Mouse (Mus musculus) embryonic facial prominence, embryonic 13.5 days (tissue): ENCODE results near the gene Tmem132d. TPM values are rescaled to one million over a fixed set of nuclear protein-coding genes. Genes with fewer than 3 reads are reported as not detected.

Experiments used
- ATAC-seq: fragments of 200-750 bp; cut with Nextera tagmentation; 2 replicates; pipeline ENCODE4 v1.8.0; 2017; ENCODE audit warnings: low read depth; ENCODE audit not compliant: insufficient number of reproducible peaks, insufficient read depth, low FRiP score, low TSS enrichment
- H3K27ac ChIP-seq: fragments of 300-500 bp; sonication (generic); 2 replicates; pipeline ENCODE4 v1.5.1; 2015; ENCODE audit warnings: moderate library complexity, mild to moderate bottlenecking, inconsistent platforms
- H3K27me3 ChIP-seq: fragments of 300-500 bp; sonication (generic); 2 replicates; pipeline ENCODE4 v1.6.1; 2015; ENCODE audit warnings: mild to moderate bottlenecking, inconsistent platforms
- H3K36me3 ChIP-seq: fragments of 300-500 bp; sonication (generic); 2 replicates; pipeline ENCODE4 v1.6.1; 2015; ENCODE audit warnings: mild to moderate bottlenecking, inconsistent platforms
- H3K4me1 ChIP-seq: fragments of 300-500 bp; sonication (generic); 2 replicates; pipeline ENCODE4 v1.6.1; 2015; ENCODE audit warnings: inconsistent platforms
- H3K4me2 ChIP-seq: fragments of 300-500 bp; sonication (generic); 2 replicates; pipeline ENCODE4 v1.6.1; 2015; ENCODE audit warnings: moderate library complexity, mild to moderate bottlenecking, inconsistent platforms
- H3K4me3 ChIP-seq: fragments of 300-500 bp; sonication (generic); 2 replicates; pipeline ENCODE4 v1.5.1; 2015; ENCODE audit warnings: mild to moderate bottlenecking, inconsistent platforms
- H3K9ac ChIP-seq: fragments of 300-500 bp; sonication (generic); 2 replicates; pipeline ENCODE4 v1.6.1; 2015; ENCODE audit warnings: mild to moderate bottlenecking, inconsistent platforms
- H3K9me3 ChIP-seq: fragments of 300-500 bp; sonication (generic); 2 replicates; pipeline ENCODE4 v1.6.1; 2016; ENCODE audit warnings: inconsistent platforms
- WGBS: fragments of 180-500 bp; shearing (Covaris S2); methylation state at CpG from one replicate; pipeline ENCODE4 v1.1.7; 2015; ENCODE audit warnings: mixed read lengths; 5-methylcytosine and 5-hydroxymethylcytosine counted together
- polyA plus RNA-seq: library from polyadenylated mRNA; unstranded; fragments of >200 nt; fragmentation: Nextera tagmentation; extraction: Ambion mirVana; gene quantifications from 2 replicates; pipeline ENCODE4 v1.2.1, GENCODE M21; 2015

Tmem132d gene
- polyA plus RNA-seq, 1 experiment from 2014 or later = 1.8 TPM

DNA sequence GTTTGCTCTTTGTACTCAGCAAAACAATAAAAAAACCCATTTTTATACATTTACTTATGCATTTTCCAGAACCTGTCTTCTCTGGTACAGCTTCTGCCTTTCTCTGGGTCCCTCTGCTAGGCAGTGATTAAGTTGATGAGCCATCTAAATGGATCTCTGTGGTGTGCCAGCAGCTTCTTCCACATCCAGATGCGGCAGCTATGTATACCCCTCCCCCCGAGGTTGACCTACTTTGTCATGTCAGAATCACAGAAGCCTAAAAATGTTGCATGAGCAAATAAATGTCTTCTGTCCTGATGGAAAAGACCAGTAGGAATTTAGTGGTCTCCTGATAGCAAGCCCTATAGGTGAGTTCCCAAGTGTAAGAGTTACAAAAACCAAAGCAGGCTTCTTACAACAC lies 601.1 kb downstream of the Tmem132d start:
- no peaks in the 10 kb centered on the region for H3K9me3 ChIP-seq
- H3K27me3 ChIP-seq = no peaks in the 10 kb centered on the region
- no peaks in the 10 kb centered on the region for H3K36me3 ChIP-seq
- H3K4me2 ChIP-seq = no peak overlapping the region
- WGBS = 87% methylated on average over 2 of the region's 2 CpGs
- no peaks in the 10 kb centered on the region for H3K4me1 ChIP-seq
- no peak overlapping the region for H3K4me3 ChIP-seq
- H3K9ac ChIP-seq = no peak overlapping the region
- H3K27ac ChIP-seq = no peak overlapping the region
- ATAC-seq = no peak

DNA sequence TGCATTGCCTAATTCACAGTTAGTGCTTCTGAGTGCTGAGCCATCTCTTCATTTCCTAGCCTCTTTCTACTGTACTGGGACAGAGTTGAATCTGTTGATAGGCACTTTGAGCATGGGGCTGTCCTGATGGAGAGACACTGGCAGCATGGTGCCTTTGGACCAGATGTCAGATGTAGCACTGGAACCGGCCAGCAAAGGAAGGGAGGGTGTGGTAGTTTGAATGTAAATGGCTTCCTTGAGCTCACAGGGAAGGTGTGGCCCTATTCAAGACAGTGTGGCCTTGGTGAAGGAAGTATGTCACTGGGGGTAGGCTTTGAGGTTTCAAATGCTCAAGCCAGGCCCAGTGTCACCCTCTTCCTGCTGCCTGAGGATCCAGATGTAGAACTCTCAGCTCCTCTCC lies 602.0 kb downstream of the Tmem132d start:
- 74% methylated on average over 1 of the region's 1 CpGs for WGBS

DNA sequence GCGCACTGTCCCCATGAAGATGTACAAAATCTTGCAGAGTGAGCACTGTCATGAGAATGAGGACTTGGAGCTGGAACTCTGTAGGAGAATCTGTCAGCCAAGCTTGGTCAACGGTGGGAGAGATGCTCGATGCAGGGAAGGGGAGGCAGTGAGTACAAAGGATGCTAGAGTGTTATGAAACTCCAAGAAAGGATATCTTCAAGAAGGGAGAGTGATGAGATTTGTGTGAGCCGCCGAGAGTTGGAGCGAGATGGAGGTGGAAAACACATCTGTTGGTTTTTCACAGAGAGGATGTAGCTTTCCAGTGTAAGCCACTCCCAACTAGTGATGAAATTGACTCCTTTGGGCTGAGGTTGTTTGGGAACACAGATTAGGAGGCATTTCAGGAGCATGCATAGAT lies 604.1 kb downstream of the Tmem132d start:
- H3K9me3 ChIP-seq = no peaks in the 10 kb centered on the region
- no peak overlapping the region for H3K27ac ChIP-seq
- ATAC-seq = no peak
- WGBS = 90% methylated on average over 6 of the region's 6 CpGs
- H3K4me2 ChIP-seq = no peak overlapping the region
- H3K4me3 ChIP-seq = no peak overlapping the region
- H3K27me3 ChIP-seq = no peaks in the 10 kb centered on the region
- no peak overlapping the region for H3K9ac ChIP-seq
- H3K4me1 ChIP-seq = no peaks in the 10 kb centered on the region
- H3K36me3 ChIP-seq = no peaks in the 10 kb centered on the region

More for the DNA sequence above, 602.0 kb downstream of the Tmem132d start:
- Histone ChIP-seq H3K27me3 (no peaks in the 10 kb centered on the region), H3K27ac (no peak overlapping the region), H3K9ac (no peak overlapping the region), H3K4me2 (no peak overlapping the region), H3K4me3 (no peak overlapping the region), H3K36me3 (no peaks in the 10 kb centered on the region), H3K4me1 (no peaks in the 10 kb centered on the region), H3K9me3 (no peaks in the 10 kb centered on the region)
- ATAC-seq = no peak

DNA sequence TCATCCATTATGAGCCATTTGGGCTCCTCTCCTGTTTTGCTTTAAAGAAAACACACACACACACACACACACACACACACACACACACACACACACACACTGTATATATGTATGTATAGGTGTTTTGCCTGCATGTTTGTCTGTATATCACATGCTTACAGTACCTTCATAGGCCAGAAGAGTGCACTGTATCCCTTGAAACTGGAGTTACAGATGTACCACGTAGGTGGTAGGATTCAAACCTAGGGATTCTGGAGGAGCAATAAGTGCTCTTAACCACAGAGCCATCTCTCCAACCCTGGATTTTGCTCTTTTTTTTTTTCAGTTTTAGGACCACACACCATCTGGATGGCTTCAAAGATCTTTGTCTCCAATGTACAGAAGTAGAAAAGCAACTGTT lies 610.9 kb downstream of the Tmem132d start:
- Histone ChIP-seq H3K4me1 (no peaks in the 10 kb centered on the region), H3K9ac (no peak overlapping the region), H3K4me2 (no peak overlapping the region), H3K27me3 (no peaks in the 10 kb centered on the region), H3K9me3 (no peaks in the 10 kb centered on the region), H3K36me3 (no peaks in the 10 kb centered on the region), H3K27ac (no peak overlapping the region), H3K4me3 (no peak overlapping the region)
- 27% methylated on average over 1 of the region's 1 CpGs for WGBS
- ATAC-seq = no peak

DNA sequence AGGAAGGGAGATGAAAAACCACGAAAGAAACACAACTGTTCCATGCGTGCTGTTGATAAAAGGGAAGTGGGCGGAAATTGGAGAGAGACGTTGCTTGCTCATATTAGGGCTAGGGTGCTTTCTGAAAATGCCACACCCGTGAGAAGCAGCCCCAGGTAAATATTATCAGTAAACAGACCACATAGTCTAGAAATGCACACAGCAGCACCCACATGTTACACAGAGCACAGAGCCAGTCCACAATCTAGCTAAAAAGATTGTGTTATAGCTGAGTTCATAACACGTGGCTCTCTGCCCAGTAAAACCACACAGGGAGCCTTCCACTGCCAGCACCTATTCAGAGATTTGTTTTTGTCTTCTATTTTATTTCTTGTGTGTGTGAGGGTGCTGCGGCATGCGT lies 617.6 kb downstream of the Tmem132d start:
- Histone ChIP-seq H3K27ac (no peak overlapping the region), H3K27me3 (no peaks in the 10 kb centered on the region), H3K9me3 (no peaks in the 10 kb centered on the region), H3K9ac (no peak overlapping the region), H3K4me1 (no peaks in the 10 kb centered on the region), H3K4me2 (no peak overlapping the region), H3K36me3 (no peaks in the 10 kb centered on the region), H3K4me3 (no peak overlapping the region)
- ATAC-seq = no peak
- WGBS = 76% methylated on average over 8 of the region's 8 CpGs

DNA sequence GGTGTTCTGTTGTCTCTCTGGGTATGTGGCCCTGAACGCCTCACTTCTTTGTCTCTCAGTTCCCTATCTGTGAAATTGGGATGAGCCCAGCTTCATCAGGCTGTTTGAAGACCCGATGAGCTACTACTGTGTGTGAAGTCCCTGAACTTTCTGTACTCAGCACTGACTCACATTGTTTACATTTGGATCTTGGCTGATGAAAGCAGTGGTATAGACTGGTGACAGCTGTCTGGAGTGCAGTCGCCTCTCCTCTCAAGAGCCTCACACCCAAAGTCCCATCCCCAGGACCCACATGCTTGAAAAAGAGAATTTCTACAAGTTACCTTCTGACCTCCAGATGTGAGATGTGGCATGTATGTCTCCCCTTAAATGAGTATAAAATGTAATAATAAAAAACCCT lies 625.5 kb downstream of the Tmem132d start:
- no peak overlapping the region for H3K9ac ChIP-seq
- WGBS = 79% methylated on average over 3 of the region's 3 CpGs
- no peaks in the 10 kb centered on the region for H3K4me1 ChIP-seq
- ATAC-seq = no peak
- no peak overlapping the region for H3K4me3 ChIP-seq
- H3K27ac ChIP-seq = no peak overlapping the region
- no peaks in the 10 kb centered on the region for H3K36me3 ChIP-seq
- no peaks in the 10 kb centered on the region for H3K27me3 ChIP-seq
- no peak overlapping the region for H3K4me2 ChIP-seq
- H3K9me3 ChIP-seq = no peaks in the 10 kb centered on the region

DNA sequence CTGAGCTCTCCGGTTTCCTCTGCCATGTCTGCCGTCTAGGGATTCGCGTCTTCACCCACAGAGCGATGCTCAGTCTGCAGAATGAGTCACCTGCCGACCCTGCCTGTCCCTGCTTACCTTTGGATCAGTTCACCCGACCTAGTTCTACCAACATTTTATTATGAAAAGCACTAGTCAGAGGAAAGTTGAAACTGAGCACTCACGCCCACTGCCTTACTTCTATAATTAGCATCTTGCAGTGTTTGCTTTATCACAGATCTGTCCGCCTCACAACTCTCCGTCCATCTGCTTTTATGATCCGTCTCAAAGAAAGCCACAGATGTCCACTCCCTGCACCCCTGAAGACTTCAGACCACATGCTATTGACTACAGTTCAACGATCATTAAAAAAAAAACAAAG lies 626.0 kb downstream of the Tmem132d start:
- H3K36me3 ChIP-seq = no peaks in the 10 kb centered on the region
- no peaks in the 10 kb centered on the region for H3K9me3 ChIP-seq
- WGBS = 83% methylated on average over 12 of the region's 12 CpGs
- H3K9ac ChIP-seq = no peak overlapping the region
- no peak for ATAC-seq
- no peaks in the 10 kb centered on the region for H3K27me3 ChIP-seq
- no peak overlapping the region for H3K4me2 ChIP-seq
- no peak overlapping the region for H3K4me3 ChIP-seq
- H3K27ac ChIP-seq = no peak overlapping the region
- H3K4me1 ChIP-seq = no peaks in the 10 kb centered on the region

DNA sequence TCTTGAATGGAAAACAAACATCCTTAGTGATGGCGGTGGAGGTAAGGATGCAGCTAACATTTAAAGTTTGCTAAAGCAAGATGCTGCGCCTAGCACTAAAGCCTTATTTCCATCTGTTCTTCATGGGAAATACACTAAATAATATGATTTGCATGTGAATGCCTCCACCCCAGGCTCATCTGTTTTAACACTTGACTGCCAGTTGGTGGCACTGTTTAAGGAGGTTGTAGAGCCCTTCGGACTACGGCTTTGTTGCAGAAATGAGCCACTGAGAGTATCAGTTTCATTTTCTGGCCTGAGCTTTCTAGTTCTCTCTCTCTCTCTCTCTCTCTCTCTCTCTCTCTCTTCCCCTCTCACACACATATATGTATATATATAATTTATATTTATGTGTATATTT lies 632.0 kb downstream of the Tmem132d start:
- H3K4me3 ChIP-seq = no peak overlapping the region
- H3K36me3 ChIP-seq = no peaks in the 10 kb centered on the region
- no peak overlapping the region for H3K4me2 ChIP-seq
- no peaks in the 10 kb centered on the region for H3K27me3 ChIP-seq
- 58% methylated on average over 4 of the region's 4 CpGs for WGBS
- ATAC-seq = no peak
- H3K9ac ChIP-seq = no peak overlapping the region
- H3K27ac ChIP-seq = no peak overlapping the region
- H3K9me3 ChIP-seq = no peaks in the 10 kb centered on the region
- H3K4me1 ChIP-seq = no peaks in the 10 kb centered on the region

DNA sequence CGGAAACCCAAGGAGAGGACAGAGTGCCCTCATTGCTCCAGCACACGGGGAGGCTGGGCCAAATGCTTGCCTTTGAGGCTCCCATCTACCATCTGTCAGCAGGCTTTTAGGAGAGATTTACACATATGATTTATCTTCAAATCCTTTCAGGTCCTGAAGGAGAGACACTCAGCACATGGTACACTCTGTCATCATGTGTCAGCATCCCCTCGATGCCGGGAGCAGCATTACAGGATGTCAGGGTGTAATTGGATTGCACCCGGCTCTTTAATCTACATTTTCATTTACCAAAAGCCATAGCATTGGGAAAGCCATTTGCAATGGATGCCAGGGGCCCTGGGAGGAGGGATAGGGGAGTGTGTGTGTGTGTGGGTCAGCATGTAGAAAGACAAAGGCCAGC lies 651.7 kb downstream of the Tmem132d start:
- Histone ChIP-seq H3K27me3 (no peaks in the 10 kb centered on the region), H3K36me3 (no peaks in the 10 kb centered on the region), H3K9ac (no peak overlapping the region), H3K4me2 (no peak overlapping the region), H3K4me3 (no peak overlapping the region), H3K27ac (no peak overlapping the region), H3K9me3 (no peaks in the 10 kb centered on the region; the same call in 1 of the 2 replicates), H3K4me1 (no peaks in the 10 kb centered on the region)
- ATAC-seq = no peak
- 73% methylated on average over 5 of the region's 5 CpGs for WGBS

DNA sequence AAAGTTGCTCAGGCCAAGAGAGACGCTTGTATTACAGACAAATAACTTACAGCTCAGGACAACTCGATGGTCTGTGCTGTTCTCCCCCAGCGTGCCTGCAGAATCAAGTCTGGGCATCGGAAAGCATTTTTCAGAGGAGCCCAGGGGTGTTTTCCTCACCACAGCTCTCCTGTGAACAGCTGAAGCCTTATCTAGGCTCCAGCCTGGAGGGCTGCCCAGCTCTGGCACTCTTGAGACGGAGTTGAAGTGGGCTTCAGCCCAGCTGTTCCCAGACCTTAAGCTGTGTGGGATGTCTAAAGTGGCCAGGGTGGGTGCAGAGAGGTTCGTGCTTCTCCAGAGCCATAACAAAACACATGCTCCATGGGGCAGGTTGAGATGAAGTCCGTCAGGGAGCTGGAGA lies 657.1 kb downstream of the Tmem132d start:
- H3K36me3 ChIP-seq = no peaks in the 10 kb centered on the region
- no peak overlapping the region for H3K4me2 ChIP-seq
- H3K27ac ChIP-seq = no peak overlapping the region
- H3K4me3 ChIP-seq = no peak overlapping the region
- H3K4me1 ChIP-seq = no peaks in the 10 kb centered on the region
- no peak for ATAC-seq
- no peaks in the 10 kb centered on the region; the same call in 1 of the 2 replicates for H3K9me3 ChIP-seq
- 67% methylated on average over 7 of the region's 7 CpGs for WGBS
- no peaks in the 10 kb centered on the region for H3K27me3 ChIP-seq
- no peak overlapping the region for H3K9ac ChIP-seq

DNA sequence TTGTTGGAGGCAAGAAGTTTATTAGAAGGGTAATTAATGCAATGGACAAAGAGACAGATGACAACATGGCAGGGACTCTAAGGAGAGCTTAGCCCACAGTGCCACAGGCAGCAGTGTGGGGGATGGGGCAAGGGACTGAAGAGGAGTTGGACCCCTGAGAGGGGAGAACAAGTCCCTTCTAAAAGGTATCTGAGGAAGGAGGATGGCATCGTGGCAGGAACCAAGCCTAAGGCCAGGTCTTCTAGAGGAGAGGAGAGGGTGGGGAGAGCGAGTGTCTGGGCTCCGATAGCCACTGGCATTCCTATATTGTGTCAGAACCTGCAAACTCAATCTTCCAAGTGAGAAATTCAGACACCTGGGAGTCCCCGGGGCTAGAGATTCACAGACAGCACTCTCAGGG lies 674.3 kb downstream of the Tmem132d start:
- Histone ChIP-seq H3K4me2 (no peak overlapping the region), H3K27ac (no peak overlapping the region), H3K27me3 (no peaks in the 10 kb centered on the region), H3K4me3 (no peak overlapping the region), H3K36me3 (no peaks in the 10 kb centered on the region), H3K4me1 (no peaks in the 10 kb centered on the region), H3K9ac (no peak overlapping the region), H3K9me3 (no peaks in the 10 kb centered on the region)
- no peak for ATAC-seq
- 68% methylated on average over 4 of the region's 4 CpGs for WGBS

DNA sequence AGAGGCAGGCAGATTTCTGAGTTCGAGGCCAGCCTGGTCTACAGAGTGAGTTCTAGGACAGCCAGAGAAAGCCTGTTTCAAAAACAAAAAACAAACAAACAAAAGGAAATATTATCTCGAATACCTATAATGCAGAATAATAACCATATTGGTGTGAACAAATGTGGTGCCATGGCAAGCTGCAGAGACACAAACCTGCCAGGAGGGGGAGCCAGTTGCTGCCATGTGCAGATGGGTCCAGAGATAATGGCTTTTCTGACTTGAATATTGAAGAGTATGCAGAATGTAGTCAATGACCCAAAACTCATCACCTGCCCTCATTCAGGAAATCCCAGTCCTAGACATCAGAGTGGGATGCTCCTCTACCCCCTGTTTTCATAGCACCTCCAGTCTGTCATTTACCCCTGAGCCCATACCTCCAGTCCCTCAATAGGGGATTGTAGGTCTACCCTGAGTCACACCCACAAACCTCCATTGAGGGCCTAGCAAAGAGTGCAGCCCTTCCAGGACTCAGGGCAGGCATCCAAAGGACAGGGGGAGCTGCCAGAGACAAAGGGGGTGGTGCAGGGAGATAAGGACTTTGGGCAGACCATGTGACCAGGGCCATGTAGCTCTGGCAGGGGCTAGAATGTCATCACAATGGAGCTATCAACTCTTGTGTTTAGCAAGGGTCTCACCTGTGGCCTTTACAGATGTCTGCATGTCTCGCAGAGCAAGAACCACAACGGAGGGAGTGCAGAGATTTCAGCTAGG lies 676.0 kb downstream of the Tmem132d start:
- Histone ChIP-seq H3K9ac (no peak overlapping the region), H3K4me2 (no peak overlapping the region), H3K4me3 (no peak overlapping the region), H3K4me1 (peaks cover 1% of the 10 kb centered on the region; the same call in 1 of the 2 replicates), H3K27me3 (no peaks in the 10 kb centered on the region), H3K36me3 (no peaks in the 10 kb centered on the region), H3K27ac (no peak overlapping the region), H3K9me3 (no peaks in the 10 kb centered on the region)
- no peak for ATAC-seq
- WGBS = 90% methylated on average over 4 of the region's 4 CpGs
